9 mouse cellular contexts compared by ENCODE assay signal in the genomic region with DNA sequence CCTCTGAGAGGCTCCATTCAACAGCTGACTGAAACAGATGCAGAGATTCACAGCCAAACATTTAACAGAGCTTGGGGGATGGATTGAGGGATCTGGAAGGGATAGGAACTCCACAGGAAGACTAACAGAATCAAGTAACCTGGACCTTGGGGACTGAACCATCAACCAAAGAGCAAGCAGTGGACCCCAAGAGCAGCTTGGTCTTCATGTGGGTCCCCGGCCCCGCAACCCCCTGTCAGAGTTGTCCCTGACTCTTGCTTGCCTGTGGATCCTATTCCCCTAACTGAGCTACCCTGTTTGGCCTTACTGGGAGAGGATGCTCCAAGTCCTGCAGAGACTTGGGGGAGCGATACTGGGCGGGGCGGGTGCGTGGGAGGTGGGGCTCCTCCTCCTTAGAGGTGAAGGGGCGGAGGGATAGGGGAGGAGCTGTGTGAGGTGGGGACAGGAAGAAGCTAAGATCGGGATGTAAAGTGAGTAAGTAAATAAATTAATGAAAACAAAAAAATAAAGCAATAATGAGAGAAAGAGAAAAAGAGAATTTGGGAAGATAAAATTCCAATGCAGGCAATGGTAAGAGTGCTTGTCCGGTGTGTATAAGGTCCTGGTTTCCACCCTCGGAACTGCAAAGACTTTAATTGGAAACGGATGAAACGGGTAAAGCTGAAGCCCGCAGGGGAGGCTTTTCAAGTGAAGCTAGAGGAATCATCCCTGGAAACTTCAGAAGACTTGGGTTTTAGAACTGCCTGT. TPM values are rescaled to one million over a fixed set of nuclear protein-coding genes. Genes with fewer than 3 reads are reported as not detected.
A peak's percentile ranks its signal among the peaks of the same experiment; 100 is the strongest.
DNase-seq lines count a peak whose midpoint lies in the region; ATAC-seq lines count a peak whose summit lies in the region.
"Had no signal": no experiment of that assay in that cellular context is flagged by ENCODE, and none has a peak within 500 bp of the region (broad histone marks: within the 10 kb centered on the region; RNA-seq: fewer than 3 reads in every experiment).

No protein-coding gene starts in this region.

- 14% methylated on average over 13 of the region's 13 CpGs for WGBS in kidney, embryonic 15.5 days
- WGBS in intestine, embryonic 15.5 days, result 10% methylated on average over 13 of the region's 13 CpGs

- H3K27ac ChIP-seq in kidney, embryonic 15.5 days, result no peak overlapping the region
- H3K27ac ChIP-seq in intestine, embryonic 15.5 days, result no peak overlapping the region

- H3K9me3 ChIP-seq in kidney, embryonic 15.5 days (replicated peaks), result no peaks in the 10 kb centered on the region
- no peaks in the 10 kb centered on the region for H3K9me3 ChIP-seq in intestine, embryonic 15.5 days

- ATAC-seq in kidney, embryonic 15.5 days (replicated peaks; ENCODE audit: low FRiP score), result peak; percentile 81; the same call in 1 of the 2 replicates
- ATAC-seq in intestine, embryonic 15.5 days, result peak; percentile 69; the same call in 1 of the 2 replicates

- no peaks in the 10 kb centered on the region for H3K36me3 ChIP-seq in kidney, embryonic 15.5 days
- H3K36me3 ChIP-seq in intestine, embryonic 15.5 days, result no peaks in the 10 kb centered on the region

- no peak overlapping the region for H3K9ac ChIP-seq in kidney, embryonic 15.5 days
- H3K9ac ChIP-seq in intestine, embryonic 15.5 days, result no peak overlapping the region

- H3K4me1 ChIP-seq in kidney, embryonic 15.5 days, result peaks cover 8% of the 10 kb centered on the region; the same call in 1 of the 2 replicates
- H3K4me1 ChIP-seq in intestine, embryonic 15.5 days (replicated peaks), result no peaks in the 10 kb centered on the region

- no peak for DNase-seq in kidney, adult 18-20 months
- DNase-seq in embryo, embryonic 9.5 days (ENCODE audit: extremely low spot score), result peak; percentile 58
- peak; percentile 43 for DNase-seq in neural tube, embryonic 10.5 days (ENCODE audit: extremely low spot score, low spot score)
- DNase-seq in spleen, postnatal 4 days (ENCODE audit: low spot score in 2 of 2), result no peak
- DNase-seq in layer of hippocampus, postnatal 14 days (ENCODE audit: low spot score in 2 of 2), result no peak
- DNase-seq in gastrocnemius, postnatal 36 days, result no peak

- H3K4me3 ChIP-seq in kidney, embryonic 15.5 days (replicated peaks), result peak overlapping the region; percentile 33
- H3K4me3 ChIP-seq in intestine, embryonic 15.5 days (replicated peaks), result peak overlapping the region; percentile 22
- H3K4me3 ChIP-seq: myocyte had no signal

- intact Hi-C loops in gastrocnemius, postnatal 36 days (cut with DNase I), result no loop called here

- peak overlapping the region; percentile 52 for H3K4me2 ChIP-seq in kidney, embryonic 15.5 days
- peak overlapping the region; percentile 45 for H3K4me2 ChIP-seq in intestine, embryonic 15.5 days (replicated peaks)

- H3K27me3 ChIP-seq in kidney, embryonic 15.5 days, result no peaks in the 10 kb centered on the region
- no peaks in the 10 kb centered on the region for H3K27me3 ChIP-seq in intestine, embryonic 15.5 days (replicated peaks)

RNA-seq across cellular contexts. Expression of a gene that starts 36.7 kb away (rescaled TPM):
- polyA plus RNA-seq in kidney, embryonic 15.5 days (2015; fragmentation: Nextera tagmentation; extraction: Ambion mirVana), result 39.7 and 41.7 TPM in 2 replicates
- polyA plus RNA-seq in intestine, embryonic 15.5 days (2015; fragmentation: Nextera tagmentation; extraction: Ambion mirVana), result 41.8 and 43.1 TPM in 2 replicates
- 100 to 1,000 TPM; 171 to 174 TPM for total RNA-seq in layer of hippocampus, postnatal 14 days (2021)
- total RNA-seq in gastrocnemius, postnatal 36 days (2021), result 10 to 100 TPM; 27.5 to 30.0 TPM

RNA-seq across cellular contexts. Expression of a gene that starts 46.6 kb away (rescaled TPM):
- 66.0 and 77.7 TPM in 2 replicates for polyA plus RNA-seq in kidney, embryonic 15.5 days (2015; fragmentation: Nextera tagmentation; extraction: Ambion mirVana)
- 62.1 and 75.7 TPM in 2 replicates for polyA plus RNA-seq in intestine, embryonic 15.5 days (2015; fragmentation: Nextera tagmentation; extraction: Ambion mirVana)
- 10 to 100 TPM; 49.7 to 54.6 TPM for total RNA-seq in layer of hippocampus, postnatal 14 days (2021)
- total RNA-seq in gastrocnemius, postnatal 36 days (2021), result 10 to 100 TPM; 36.4 to 45.0 TPM

Comparison
In these comparisons a context has a peak if more than half of its experiments do, and no peak if none do; other contexts are left out.
1. DNase-seq: peak in embryo, embryonic 9.5 days (single experiment) and neural tube, embryonic 10.5 days (single experiment); none in kidney, adult 18-20 months (single experiment), spleen, postnatal 4 days (0 of 2), layer of hippocampus, postnatal 14 days (0 of 2) and gastrocnemius, postnatal 36 days (0 of 2).
2. RNA of a gene that starts 36.7 kb away (total RNA-seq): 171 to 174 TPM in layer of hippocampus, postnatal 14 days; 27.5 to 30.0 TPM in gastrocnemius, postnatal 36 days; every median in the first group is over 4 times any median in the second.